Mouse (Mus musculus) small intestine, adult 2 months (tissue): ENCODE results near the gene Dennd5a. TPM values are rescaled to one million over a fixed set of nuclear protein-coding genes. Genes with fewer than 3 reads are reported as not detected.

Experiments used
- H3K27ac ChIP-seq: fragments of 200-500 bp; 2 replicates; pipeline ENCODE4 v1.5.1; 2012; ENCODE audit warnings: low read depth, low read length, control low read depth, inconsistent platforms; ENCODE audit not compliant: insufficient read depth
- H3K27me3 ChIP-seq: fragments of 200-500 bp; 2 replicates; pipeline ENCODE4 v1.6.1; 2012; ENCODE audit warnings: mild to moderate bottlenecking, moderate library complexity, low read length, inconsistent platforms; ENCODE audit not compliant: control insufficient read depth, insufficient read depth
- H3K36me3 ChIP-seq: fragments of 200-500 bp; 2 replicates; pipeline ENCODE4 v1.6.1; 2012; ENCODE audit warnings: mild to moderate bottlenecking, low read length, control low read depth, inconsistent platforms; ENCODE audit not compliant: control insufficient read depth, insufficient read depth
- H3K4me1 ChIP-seq: fragments of 200-500 bp; 2 replicates; pipeline ENCODE4 v1.6.1; 2012; ENCODE audit warnings: low read length, inconsistent platforms, mixed read lengths; ENCODE audit not compliant: control insufficient read depth, insufficient read depth, insufficient read length
- H3K4me3 ChIP-seq: fragments of 200-500 bp; 2 replicates; pipeline ENCODE4 v1.5.1; 2012; ENCODE audit warnings: low read depth, mild to moderate bottlenecking, control low read depth, inconsistent platforms, low read length, moderate library complexity
- CTCF ChIP-seq: fragments of 200-500 bp; IDR thresholded peaks from 2 replicates; pipeline ENCODE4 v1.5.1; 2012; ENCODE audit warnings: low read depth, mild to moderate bottlenecking, control low read depth, inconsistent platforms, low read length, moderate library complexity, mixed read lengths; ENCODE audit not compliant: insufficient replicate concordance, insufficient read length; ENCODE audit errors: extremely low read depth
- POLR2A ChIP-seq: fragments of 200-500 bp; IDR thresholded peaks from 2 replicates; pipeline ENCODE4 v1.6.1; 2012; ENCODE audit warnings: low read depth, mild to moderate bottlenecking, control low read depth, inconsistent platforms, low read length, moderate library complexity
- WGBS: fragments of 180-500 bp; shearing (Covaris S2); methylation state at CpG from one replicate; pipeline ENCODE4 v1.1.7; 2018; 5-methylcytosine and 5-hydroxymethylcytosine counted together
- polyA plus RNA-seq: library from polyadenylated mRNA; depleted of rRNA; stranded (reverse); fragments of >200 nt; gene quantifications from 2 replicates; pipeline ENCODE4 v1.2.3, GENCODE M21; 2012

The Dennd5a gene
- polyA plus RNA-seq, 1 experiment, result 11.7 TPM

DNA sequence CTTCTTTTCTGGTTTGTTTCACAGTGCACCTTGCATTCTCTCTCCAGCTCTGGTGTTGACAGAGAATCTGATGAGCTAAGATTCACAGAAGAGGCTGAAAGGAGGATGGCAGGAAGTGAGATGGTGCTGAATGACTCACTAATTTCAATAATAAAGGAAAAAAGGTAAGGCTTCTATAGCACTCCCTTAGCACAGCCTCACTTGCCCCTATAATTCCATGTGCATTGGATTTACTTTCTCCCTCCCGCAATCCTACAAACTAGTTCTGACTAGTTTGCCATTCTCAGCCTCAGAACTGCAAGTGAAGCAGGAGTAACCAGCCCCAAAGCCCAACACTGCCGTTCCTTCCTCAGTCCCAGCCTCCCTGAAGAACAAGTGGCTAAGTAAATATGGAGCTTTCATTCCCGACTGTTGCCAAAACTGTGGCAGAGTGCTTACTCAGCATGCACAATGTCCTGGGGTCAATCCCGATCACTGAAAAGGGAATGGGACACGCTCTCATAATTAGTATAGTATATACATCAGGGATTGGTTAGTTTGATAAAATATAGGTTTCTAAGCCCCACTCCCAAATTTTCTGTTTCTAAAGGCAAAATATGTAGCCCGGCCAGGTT lies 15.7 kb downstream of the Dennd5a start:
- TF ChIP-seq CTCF (no peak), POLR2A (no peak)
- no peaks in the 10 kb centered on the region for H3K4me1 ChIP-seq
- H3K27me3 ChIP-seq, result no peaks in the 10 kb centered on the region
- 51% methylated on average over 6 of the region's 6 CpGs for WGBS
- no peak overlapping the region for H3K27ac ChIP-seq
- H3K36me3 ChIP-seq, result no peaks in the 10 kb centered on the region
- H3K4me3 ChIP-seq, result no peak overlapping the region

DNA sequence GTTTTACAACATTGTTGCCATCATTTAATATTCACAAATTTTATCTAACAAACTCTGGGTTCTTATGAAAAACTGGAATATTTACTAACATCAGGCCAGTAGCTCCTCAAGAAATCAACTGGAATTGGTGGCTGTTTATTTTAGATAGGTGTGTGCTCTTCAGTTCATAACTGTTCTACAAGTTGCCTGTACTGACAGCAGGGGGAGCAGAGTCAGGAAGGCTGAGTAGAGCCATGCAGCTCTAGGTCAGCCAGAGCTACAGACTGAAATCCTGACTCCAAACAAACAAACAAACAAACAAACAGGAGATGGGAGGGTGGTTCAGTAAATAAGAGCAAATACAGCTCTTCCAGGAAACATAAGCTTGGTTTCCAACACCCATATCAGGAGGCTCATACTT lies 30.6 kb downstream of the Dennd5a start:
- Histone ChIP-seq H3K36me3 (no peaks in the 10 kb centered on the region; the same call in 1 of the 2 replicates), H3K27ac (no peak overlapping the region), H3K27me3 (no peaks in the 10 kb centered on the region), H3K4me3 (no peak overlapping the region), H3K4me1 (no peaks in the 10 kb centered on the region)
- TF ChIP-seq POLR2A (no peak), CTCF (no peak)

DNA sequence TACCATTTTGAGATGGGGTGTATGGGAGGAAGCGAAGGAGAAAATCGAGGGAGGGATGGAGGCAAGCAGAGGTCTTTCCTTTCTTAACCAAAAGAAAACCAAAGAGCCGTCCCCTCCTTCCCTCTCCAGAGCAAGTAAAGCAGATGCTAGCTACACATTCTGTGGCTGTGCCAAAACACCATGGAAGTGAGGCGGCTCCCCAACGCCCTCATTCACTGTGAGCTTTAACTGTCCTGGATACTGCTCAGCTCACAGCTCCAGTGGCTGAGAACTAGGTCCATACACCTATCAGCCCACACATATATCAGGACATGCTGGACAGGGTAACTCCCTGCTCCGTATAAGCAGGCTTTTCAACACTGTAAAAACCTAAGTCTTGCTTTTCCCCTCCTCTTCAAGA lies 31.9 kb downstream of the Dennd5a start:
- H3K27me3 ChIP-seq, result no peaks in the 10 kb centered on the region
- H3K4me1 ChIP-seq, result no peaks in the 10 kb centered on the region
- TF ChIP-seq POLR2A (no peak), CTCF (no peak)
- no peak overlapping the region for H3K27ac ChIP-seq
- H3K36me3 ChIP-seq, result no peaks in the 10 kb centered on the region; the same call in 1 of the 2 replicates
- WGBS, result 90% methylated on average over 6 of the region's 6 CpGs
- H3K4me3 ChIP-seq, result no peak overlapping the region

DNA sequence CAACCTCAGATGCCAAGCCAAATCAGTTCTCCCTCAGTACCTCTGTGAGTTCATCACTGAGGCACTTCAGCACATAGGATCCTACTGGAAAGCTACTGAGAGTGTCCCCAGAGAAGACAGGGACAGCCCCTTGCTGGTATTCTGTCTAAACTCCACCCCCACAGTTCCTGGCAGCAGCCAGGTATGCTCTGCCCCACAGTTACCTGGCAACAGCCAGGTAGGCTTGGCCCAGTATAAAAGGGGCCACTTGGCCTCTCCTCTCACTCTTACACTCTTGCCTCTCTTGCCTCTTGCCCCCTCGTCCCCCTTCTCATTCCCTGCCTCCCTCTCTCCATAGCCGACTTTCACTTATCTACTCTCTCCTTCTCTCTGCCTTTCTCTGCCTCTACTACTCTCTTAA lies 35.3 kb downstream of the Dennd5a start:
- Histone ChIP-seq H3K4me3 (no peak overlapping the region), H3K4me1 (no peaks in the 10 kb centered on the region), H3K36me3 (no peaks in the 10 kb centered on the region; the same call in 1 of the 2 replicates), H3K27me3 (no peaks in the 10 kb centered on the region), H3K27ac (no peak overlapping the region)
- TF ChIP-seq POLR2A, result no peak
- TF ChIP-seq CTCF, result no peak
- 42% methylated on average over 2 of the region's 2 CpGs for WGBS

DNA sequence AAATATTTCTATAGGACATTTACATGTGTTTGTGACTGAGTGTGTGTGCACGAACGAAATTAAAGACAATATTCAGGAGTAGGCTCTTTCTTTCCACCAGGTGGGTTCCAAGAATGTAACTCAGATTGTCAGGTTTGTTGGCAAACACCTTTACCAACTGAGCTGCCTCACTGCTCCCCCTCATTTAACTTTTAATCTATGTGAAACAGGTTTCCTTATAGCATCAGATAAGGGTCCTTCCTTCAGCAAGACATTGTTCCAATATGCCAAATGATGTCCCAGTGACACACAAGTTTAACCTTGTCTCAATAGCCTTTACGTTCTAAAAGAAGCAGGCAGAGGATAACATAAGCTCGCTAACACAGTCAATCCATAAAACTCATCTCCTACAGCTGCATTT lies 37.4 kb downstream of the Dennd5a start:
- no peak for TF ChIP-seq CTCF
- no peak for TF ChIP-seq POLR2A
- 92% methylated on average over 4 of the region's 4 CpGs for WGBS
- no peaks in the 10 kb centered on the region for H3K27me3 ChIP-seq
- H3K4me1 ChIP-seq, result no peaks in the 10 kb centered on the region
- no peak overlapping the region for H3K27ac ChIP-seq
- no peaks in the 10 kb centered on the region; the same call in 1 of the 2 replicates for H3K36me3 ChIP-seq
- no peak overlapping the region for H3K4me3 ChIP-seq

DNA sequence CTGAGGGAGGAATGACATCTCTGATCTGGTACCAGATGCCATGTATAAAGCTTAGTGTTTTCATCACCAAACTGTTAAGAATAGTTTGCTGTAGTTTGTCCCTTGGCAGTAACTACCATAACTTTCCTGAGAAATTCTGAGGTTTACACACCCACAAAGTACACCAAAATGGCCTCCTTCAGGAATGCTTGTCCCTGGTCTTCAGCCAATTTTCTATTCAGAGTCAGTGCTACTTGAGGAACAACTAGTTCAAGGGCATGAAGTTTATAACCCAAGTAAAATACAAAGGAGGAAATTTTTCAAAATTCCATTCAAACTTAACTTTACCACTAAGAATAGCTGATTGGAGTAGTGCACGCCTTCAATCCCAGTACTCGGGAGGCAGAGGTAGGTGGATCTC lies 54.1 kb downstream of the Dennd5a start:
- Histone ChIP-seq H3K4me3 (no peak overlapping the region), H3K4me1 (no peaks in the 10 kb centered on the region), H3K27ac (no peak overlapping the region), H3K36me3 (0 out of 2 replicates have a peak, but pooled peaks cover 2% of the 10 kb centered on the region), H3K27me3 (no peaks in the 10 kb centered on the region)
- TF ChIP-seq POLR2A, result no peak
- no peak for TF ChIP-seq CTCF
- WGBS, result 95% methylated on average over 2 of the region's 2 CpGs

DNA sequence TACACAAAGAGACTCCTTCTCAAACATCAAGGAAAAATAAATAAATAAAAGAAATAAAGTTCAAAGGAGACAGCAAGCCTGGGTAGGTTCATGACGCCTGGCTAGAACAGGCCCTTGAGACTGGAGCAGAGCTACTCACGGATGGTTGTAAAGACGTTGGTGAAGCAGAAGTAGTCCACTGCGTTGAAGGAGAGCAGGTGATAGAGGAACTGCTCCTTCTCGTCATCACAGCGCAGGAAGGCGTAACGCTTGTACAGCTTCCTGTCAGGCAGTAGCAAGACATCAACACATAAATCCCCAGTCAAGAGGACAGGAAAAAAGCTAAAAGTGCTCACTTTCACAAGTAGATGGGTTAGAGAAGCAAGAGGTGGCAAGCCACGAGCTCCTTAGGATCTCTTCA lies 59.3 kb downstream of the Dennd5a start:
- no peak overlapping the region for H3K27ac ChIP-seq
- no peak for TF ChIP-seq CTCF
- H3K4me1 ChIP-seq, result no peaks in the 10 kb centered on the region
- H3K27me3 ChIP-seq, result no peaks in the 10 kb centered on the region
- 85% methylated on average over 9 of the region's 9 CpGs for WGBS
- peaks cover 2% of the 10 kb centered on the region for H3K36me3 ChIP-seq
- no peak overlapping the region for H3K4me3 ChIP-seq

DNA sequence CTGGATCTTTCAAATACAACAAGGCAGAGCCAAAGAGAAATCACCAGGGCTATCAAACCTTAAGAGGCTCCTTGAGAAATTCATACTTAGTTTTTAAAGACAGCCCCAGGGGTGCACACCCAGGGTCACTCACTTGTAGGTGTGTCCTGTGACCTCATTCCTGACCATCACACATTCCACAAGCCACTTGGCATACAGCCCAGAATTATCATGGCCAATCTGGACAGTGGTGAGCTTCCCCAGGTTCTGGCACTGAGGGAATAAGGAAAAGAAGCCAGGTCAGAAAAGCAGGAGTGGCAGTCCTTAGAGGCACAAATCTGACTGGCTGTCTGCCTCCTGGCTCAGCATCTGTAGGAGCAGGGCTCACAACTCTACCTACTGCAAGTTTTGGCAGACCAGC lies 61.4 kb downstream of the Dennd5a start:
- Histone ChIP-seq H3K27me3 (no peaks in the 10 kb centered on the region), H3K36me3 (peaks cover 5% of the 10 kb centered on the region), H3K27ac (no peak overlapping the region), H3K4me1 (no peaks in the 10 kb centered on the region), H3K4me3 (no peak overlapping the region)
- TF ChIP-seq CTCF (no peak), POLR2A (no peak)
